Mouse (Mus musculus) gastrocnemius, postnatal 10 days (tissue): ENCODE data around the gene Notch1. TPM values are rescaled to one million over a fixed set of nuclear protein-coding genes. Genes with fewer than 3 reads are reported as not detected.
A peak's percentile ranks its signal among the peaks of the same experiment; 100 is the strongest.

Experiments
- DNase-seq: peaks from one replicate; pipeline ENCODE4 v3.0.0; 2021; ENCODE audit warnings: mixed read lengths
- total RNA-seq, 2 experiments: library from RNA; stranded (reverse); gene quantifications; 2 replicates each; pipeline ENCODE4 v1.2.3; 2021

Gene Notch1
- total RNA-seq, 2 experiments from 2014 or later = 22.5 to 33.5 TPM

GRCm38 (mm10) chr2:26480911-26481310, 35.6 kb downstream of the Notch1 start:
- no peak for DNase-seq

- no peak for DNase-seq
Measured at GRCm38 (mm10) chr2:26478685-26479205, 37.7 kb downstream of the Notch1 start.

- no peak for DNase-seq
Measured at GRCm38 (mm10) chr2:26477911-26478310, 38.6 kb downstream of the Notch1 start.

GRCm38 (mm10) chr2:26475505-26476430, 40.7 kb downstream of the Notch1 start:
- DNase-seq = no peak

GRCm38 (mm10) chr2:26474789-26475504, 41.5 kb downstream of the Notch1 start:
- DNase-seq = no peak

GRCm38 (mm10) chr2:26472312-26473090, 44.0 kb downstream of the Notch1 start:
- no peak for DNase-seq

- DNase-seq = no peak
Measured at GRCm38 (mm10) chr2:26471652-26472285, 44.7 kb downstream of the Notch1 start.

- no peak for DNase-seq
Measured at GRCm38 (mm10) chr2:26470967-26471366, 45.5 kb downstream of the Notch1 start.

GRCm38 (mm10) chr2:26468376-26468775, 48.1 kb downstream of the Notch1 start:
- DNase-seq = no peak

- no peak for DNase-seq
Measured at GRCm38 (mm10) chr2:26463412-26463811, 53.1 kb downstream of the Notch1 start.

- DNase-seq = no peak
Measured at GRCm38 (mm10) chr2:26462980-26463379, 53.5 kb downstream of the Notch1 start.

- no peak for DNase-seq
Measured at GRCm38 (mm10) chr2:26461667-26462066, 54.8 kb downstream of the Notch1 start.

- DNase-seq = no peak
Measured at GRCm38 (mm10) chr2:26460837-26461236, 55.6 kb downstream of the Notch1 start.

GRCm38 (mm10) chr2:26460097-26460646, 56.3 kb downstream of the Notch1 start:
- no peak for DNase-seq

- no peak for DNase-seq
Measured at GRCm38 (mm10) chr2:26459478-26459877, 57.0 kb downstream of the Notch1 start.

GRCm38 (mm10) chr2:26458402-26459124, 57.9 kb downstream of the Notch1 start:
- no peak for DNase-seq

- DNase-seq = peak; percentile 83
Measured at GRCm38 (mm10) chr2:26449121-26450060, 67.1 kb downstream of the Notch1 start.

GRCm38 (mm10) chr2:26447451-26447850, 69.0 kb downstream of the Notch1 start:
- DNase-seq = no peak

GRCm38 (mm10) chr2:26446671-26447070, 69.8 kb downstream of the Notch1 start:
- no peak for DNase-seq
